Mouse (Mus musculus): Measurements from ENCODE around the gene Kcna4.

Gene Kcna4

GRCm38 (mm10) chr2:107289990-107290696, at the start of gene Kcna4:
Gene Kcna4 (plus strand): TSS chr2:107290639.
- DNase-seq (ENCODE audit: inconsistent age in 2 of 2, low spot score in 1 of 2) = peak; percentile 21 to 55

DNA sequence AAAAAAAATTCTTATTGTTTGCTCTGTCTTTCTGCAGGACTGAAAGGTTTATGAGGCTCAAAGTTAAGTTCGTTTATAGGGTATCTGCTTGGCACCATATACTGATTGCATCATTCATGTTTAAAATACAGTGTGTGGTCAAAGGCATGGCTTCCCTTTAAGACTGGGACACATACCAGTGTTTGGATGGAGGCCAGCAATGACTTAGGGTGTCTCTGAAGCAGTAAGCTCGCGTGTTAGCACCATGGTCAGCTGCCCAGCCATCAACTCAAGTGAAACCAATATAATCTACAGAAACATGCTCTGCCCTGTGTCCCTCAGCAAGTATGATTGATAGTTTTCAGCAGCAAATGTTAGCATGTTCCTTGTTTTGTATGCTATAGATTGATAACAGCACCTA, 32.3 kb upstream of the Kcna4 start:
- no peak for DNase-seq (ENCODE audit: inconsistent age in 2 of 2, low spot score in 1 of 2)

DNA sequence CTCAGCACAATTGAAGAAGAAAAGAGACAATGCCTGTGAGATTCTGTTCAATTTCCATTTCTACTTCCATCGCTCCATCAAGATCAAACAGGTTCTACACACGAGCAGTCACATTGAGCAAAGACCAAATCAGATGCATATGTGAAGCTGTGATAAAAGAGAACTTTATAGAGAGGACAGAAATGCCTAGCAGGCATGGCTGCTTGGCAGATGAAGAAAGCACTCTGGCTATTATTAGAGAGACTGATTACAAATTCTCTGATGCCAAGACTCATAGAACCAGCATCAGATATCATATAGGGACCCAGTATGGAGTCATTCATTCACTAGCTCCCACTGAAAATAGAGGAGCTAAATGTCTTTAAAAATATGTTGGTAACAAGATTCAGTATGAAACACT, 24.2 kb upstream of the Kcna4 start:
- no peak for DNase-seq (ENCODE audit: inconsistent age in 2 of 2, low spot score in 1 of 2)

DNA sequence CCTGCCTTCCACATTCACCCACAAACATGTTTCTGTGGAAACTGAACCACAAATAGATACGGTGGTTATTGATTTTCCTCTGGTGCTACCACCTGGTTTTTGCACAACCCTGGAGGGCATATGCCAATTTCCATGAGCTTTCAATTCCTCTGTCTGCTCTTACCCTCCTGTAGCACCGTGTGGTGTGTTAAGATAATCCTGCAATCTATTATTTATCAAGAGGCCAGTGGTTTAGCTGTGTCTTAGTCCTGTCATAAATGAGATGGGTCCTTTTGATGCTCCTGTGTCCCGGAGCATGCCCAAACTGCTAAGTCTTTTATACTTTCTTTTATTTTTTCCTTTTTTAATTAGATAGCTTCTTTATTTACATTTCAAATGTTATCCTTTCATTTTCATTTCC, 20.4 kb upstream of the Kcna4 start:
- no peak for DNase-seq (ENCODE audit: inconsistent age in 2 of 2, low spot score in 1 of 2)

GRCm38 (mm10) chr2:107290697-107291019, 219 bp downstream of the Kcna4 start:
- no peak for DNase-seq (ENCODE audit: inconsistent age in 2 of 2, low spot score in 1 of 2)

DNA sequence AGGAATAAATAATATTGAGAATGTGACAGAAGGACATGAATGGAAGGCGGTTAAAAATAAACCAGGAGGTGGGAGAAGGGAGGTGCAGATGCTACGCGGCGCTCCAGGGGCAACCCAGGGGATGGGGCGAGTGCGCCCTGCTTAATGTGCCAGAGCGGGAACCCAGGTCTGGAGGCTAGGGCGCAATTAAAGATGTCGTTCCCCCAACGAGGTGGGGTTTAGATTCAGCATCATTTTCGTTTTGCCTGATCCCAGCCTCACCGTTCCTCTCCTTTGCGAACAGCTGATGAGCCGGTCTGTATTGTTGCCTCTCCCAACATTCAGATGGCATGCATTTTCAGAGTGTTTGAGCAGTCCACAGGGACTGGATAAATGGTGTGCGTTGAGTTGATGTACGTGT, 703 bp downstream of the Kcna4 start:
- DNase-seq (ENCODE audit: inconsistent age in 2 of 2, low spot score in 1 of 2) = peak in 1 of 2 experiments; percentile 17

DNA sequence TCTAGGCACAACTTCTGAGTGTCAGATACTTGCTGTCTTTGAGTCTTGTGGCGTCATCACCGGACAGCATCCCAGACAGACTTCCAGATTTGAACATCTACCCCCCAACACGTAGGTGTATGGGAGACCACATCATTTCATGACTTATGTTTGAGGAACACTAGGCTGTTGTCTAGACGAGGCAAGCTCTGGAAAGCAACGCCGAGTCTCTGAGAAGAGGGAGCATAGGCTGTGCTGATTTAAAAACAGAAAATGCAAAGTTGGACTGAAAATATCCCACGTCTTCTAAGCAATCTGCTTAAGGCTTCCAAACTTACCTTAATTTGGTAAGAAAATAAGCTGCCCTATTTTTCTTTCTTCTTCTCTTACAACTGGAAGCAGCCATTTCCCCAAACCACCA, 4.1 kb downstream of the Kcna4 start:
- no peak for DNase-seq (ENCODE audit: inconsistent age in 2 of 2, low spot score in 1 of 2)

GRCm38 (mm10) chr2:107301886-107302285, 11.4 kb downstream of the Kcna4 start:
- no peak for DNase-seq (ENCODE audit: inconsistent age in 2 of 2, low spot score in 1 of 2)

DNA sequence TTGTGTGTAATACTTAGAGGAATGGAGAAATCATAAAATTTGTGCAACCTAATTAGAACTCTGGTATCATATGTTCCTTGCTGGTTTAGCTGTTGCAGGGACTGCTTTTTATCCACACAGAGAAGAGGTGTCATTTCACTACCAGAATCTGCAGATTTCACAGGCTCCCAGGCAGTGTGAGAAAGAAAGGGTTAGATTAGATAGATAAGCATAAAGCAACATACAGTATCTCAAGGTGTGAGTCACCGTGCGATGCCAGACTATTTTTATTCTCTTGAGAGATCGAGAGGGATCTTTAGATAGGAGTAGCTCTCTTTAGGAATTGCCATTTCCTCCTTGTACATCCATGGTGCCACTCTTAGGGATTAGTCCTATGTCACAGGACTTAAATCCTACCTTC, 14.3 kb downstream of the Kcna4 start:
- no peak for DNase-seq (ENCODE audit: inconsistent age in 2 of 2, low spot score in 1 of 2)

GRCm38 (mm10) chr2:107306077-107306476, 15.6 kb downstream of the Kcna4 start:
- no peak for DNase-seq (ENCODE audit: inconsistent age in 2 of 2, low spot score in 1 of 2)

GRCm38 (mm10) chr2:107318636-107319035, 28.2 kb downstream of the Kcna4 start:
- DNase-seq (ENCODE audit: inconsistent age in 2 of 2, low spot score in 1 of 2) = no peak

DNA sequence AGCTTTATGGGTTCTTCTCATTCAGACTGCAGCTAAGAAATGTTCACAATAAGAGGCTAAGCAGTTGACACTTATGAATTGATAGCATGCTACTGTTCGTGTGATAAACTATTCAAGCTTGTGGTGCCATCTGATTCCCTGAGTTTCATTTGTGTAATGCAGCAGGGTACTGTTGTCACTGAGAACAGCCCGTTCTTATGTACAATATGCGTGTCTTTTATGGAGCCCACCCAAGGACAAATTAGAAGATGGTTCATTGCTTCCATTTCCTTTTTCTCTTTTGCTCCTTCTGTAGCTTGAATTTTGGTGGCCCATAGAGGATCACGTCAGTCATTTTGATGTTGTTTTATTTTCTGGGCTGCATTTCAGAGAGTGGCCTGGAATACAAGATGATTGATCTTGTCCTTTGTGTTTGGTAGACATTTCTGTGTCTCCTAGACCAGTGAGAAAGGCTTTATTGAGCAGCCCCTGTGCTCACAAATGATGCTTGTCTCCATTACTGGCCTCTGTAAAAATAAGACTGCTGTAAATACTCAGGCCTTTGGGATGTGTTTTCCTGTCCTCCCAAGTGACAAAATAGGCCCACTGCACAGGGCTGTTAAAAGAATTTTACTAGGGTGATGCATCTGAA, 31.3 kb downstream of the Kcna4 start:
- DNase-seq (ENCODE audit: inconsistent age in 2 of 2, low spot score in 1 of 2) = no peak

DNA sequence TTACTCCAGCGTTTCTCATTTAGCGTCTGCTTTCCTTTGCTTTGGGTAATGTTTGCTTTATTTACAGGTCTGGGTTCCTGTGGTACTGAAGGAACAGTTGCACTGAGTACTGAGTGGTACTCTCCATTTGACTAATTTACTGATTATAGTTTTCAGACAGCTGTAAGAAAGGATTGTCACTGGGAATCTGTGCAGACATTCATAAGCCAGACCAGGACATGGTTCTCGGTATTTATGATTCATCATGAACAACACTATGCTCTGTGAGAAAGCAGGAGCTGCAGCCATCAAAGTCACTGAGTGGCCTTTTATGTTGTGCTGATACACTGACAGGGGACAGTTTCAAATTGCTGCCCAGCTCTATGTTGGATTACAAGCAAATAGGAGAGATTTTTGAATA, 33.7 kb downstream of the Kcna4 start:
- DNase-seq (ENCODE audit: inconsistent age in 2 of 2, low spot score in 1 of 2) = no peak

- no peak for DNase-seq (ENCODE audit: inconsistent age in 2 of 2, low spot score in 1 of 2)
Measured at GRCm38 (mm10) chr2:107327276-107327675, 36.8 kb downstream of the Kcna4 start.

DNA sequence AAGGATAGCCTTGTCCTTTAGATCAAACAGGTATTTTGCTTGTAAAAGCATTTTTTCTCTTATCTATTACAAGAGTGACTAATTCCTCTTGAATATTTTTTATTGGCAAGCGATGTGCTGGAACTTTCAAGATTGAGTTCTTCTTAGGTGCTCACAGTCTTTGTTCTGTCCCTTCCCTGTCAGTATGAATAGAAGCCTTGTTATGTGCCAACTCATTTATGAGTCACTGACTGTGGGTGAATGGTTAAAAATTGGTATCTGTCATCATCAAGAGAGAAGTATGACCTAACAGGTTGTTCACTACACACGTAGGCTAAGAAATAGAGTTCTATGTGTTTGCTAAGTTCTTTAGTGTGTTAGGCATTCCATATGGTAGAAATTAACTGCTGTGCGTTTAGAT, 50.9 kb downstream of the Kcna4 start:
- no peak for DNase-seq (ENCODE audit: inconsistent age in 2 of 2, low spot score in 1 of 2)

GRCm38 (mm10) chr2:107344807-107345206, 54.4 kb downstream of the Kcna4 start:
- DNase-seq (ENCODE audit: inconsistent age in 2 of 2, low spot score in 1 of 2) = no peak

- no peak for DNase-seq (ENCODE audit: inconsistent age in 2 of 2, low spot score in 1 of 2)
Measured at GRCm38 (mm10) chr2:107345299-107345698, 54.9 kb downstream of the Kcna4 start.
